Mouse (Mus musculus) hindbrain, embryonic 16.5 days (tissue): ENCODE data around the gene Olfr1028. TPM values are rescaled to one million over a fixed set of nuclear protein-coding genes. Genes with fewer than 3 reads are reported as not detected.

Source experiments
- ATAC-seq: fragments of 200-750 bp; cut with Nextera tagmentation; 2 replicates; pipeline ENCODE4 v1.8.0; 2017; ENCODE audit warnings: moderate TSS enrichment, moderate library complexity
- H3K27ac ChIP-seq: fragments of 300-500 bp; sonication (generic); 2 replicates; pipeline ENCODE4 v1.5.1; 2014; ENCODE audit warnings: low read depth, mild to moderate bottlenecking, control low read depth, low read length, moderate library complexity
- H3K27me3 ChIP-seq: fragments of 300-500 bp; sonication (generic); replicated peaks from 2 replicates; pipeline ENCODE4 v1.6.1; 2014; ENCODE audit warnings: low read length; ENCODE audit not compliant: control insufficient read depth, insufficient read depth
- H3K36me3 ChIP-seq: fragments of 300-500 bp; sonication (generic); 2 replicates; pipeline ENCODE4 v1.6.1; 2014; ENCODE audit warnings: mild to moderate bottlenecking, low read length, moderate library complexity, mixed read lengths; ENCODE audit not compliant: control insufficient read depth, insufficient read depth
- H3K4me1 ChIP-seq: fragments of 300-500 bp; sonication (generic); 2 replicates; pipeline ENCODE4 v1.6.1; 2014; ENCODE audit warnings: low read depth, low read length; ENCODE audit not compliant: control insufficient read depth, insufficient read depth
- H3K4me2 ChIP-seq: fragments of 300-500 bp; sonication (generic); 2 replicates; pipeline ENCODE4 v1.6.1; 2014; ENCODE audit warnings: mild to moderate bottlenecking, low read length, control low read depth, moderate library complexity
- H3K4me3 ChIP-seq: fragments of 300-500 bp; sonication (generic); 2 replicates; pipeline ENCODE4 v1.5.1; 2014; ENCODE audit warnings: mild to moderate bottlenecking, low read length, control low read depth, moderate library complexity
- H3K9ac ChIP-seq: fragments of 300-500 bp; sonication (generic); 2 replicates; pipeline ENCODE4 v1.6.1; 2014; ENCODE audit warnings: low read depth, mild to moderate bottlenecking, control low read depth, low read length, moderate library complexity
- H3K9me3 ChIP-seq: fragments of 300-500 bp; sonication (generic); 2 replicates; pipeline ENCODE4 v1.6.1; 2014; ENCODE audit warnings: mild to moderate bottlenecking, low read length, moderate library complexity; ENCODE audit not compliant: control insufficient read depth
- WGBS: fragments of 180-500 bp; shearing (Covaris S2); extraction: QIAGEN DNeasy Blood & Tissue Kit; methylation state at CpG from one replicate; pipeline ENCODE4 v1.1.7; 2014; 5-methylcytosine and 5-hydroxymethylcytosine counted together
- polyA plus RNA-seq: library from polyadenylated mRNA; unstranded; fragments of >200 nt; fragmentation: Nextera tagmentation; extraction: Ambion mirVana; gene quantifications from 2 replicates; pipeline ENCODE4 v1.2.1, GENCODE M21; 2015

Gene Olfr1028
- not detected in 2 replicates for polyA plus RNA-seq

DNA sequence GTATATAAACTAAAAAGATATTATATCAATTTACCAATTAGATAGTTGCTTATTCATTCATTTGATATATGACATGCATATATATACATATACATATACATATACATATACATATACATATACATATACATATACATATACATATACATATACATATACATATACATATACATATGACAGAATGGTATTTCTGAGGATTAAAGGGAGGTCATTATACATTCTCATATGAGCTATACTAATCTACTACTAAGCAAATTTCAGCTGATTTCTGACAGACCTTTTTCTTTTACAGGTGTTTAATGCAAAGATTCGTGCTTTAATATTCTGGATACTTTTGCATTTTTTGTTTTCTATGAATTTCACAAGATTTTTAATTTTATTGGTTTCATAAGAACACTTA is at the start of gene Olfr1028:
Gene Olfr1028 (plus strand): TSS at position 301 of the 400 bp plus-strand sequence.
- H3K27ac ChIP-seq: no peak within 1 kb of the TSS
- H3K9ac ChIP-seq: no peak within 1 kb of the TSS
- ATAC-seq: no peak
- H3K36me3 ChIP-seq: no peaks in the 10 kb centered on the region
- no peak within 1 kb of the TSS for H3K4me3 ChIP-seq
- H3K9me3 ChIP-seq: no peaks in the 10 kb centered on the region
- WGBS: 78% methylated on average over 1 of the region's 1 CpGs
- no peak within 1 kb of the TSS for H3K4me2 ChIP-seq
- no peaks in the 10 kb centered on the region for H3K4me1 ChIP-seq
- no peaks in the 10 kb centered on the region for H3K27me3 ChIP-seq

DNA sequence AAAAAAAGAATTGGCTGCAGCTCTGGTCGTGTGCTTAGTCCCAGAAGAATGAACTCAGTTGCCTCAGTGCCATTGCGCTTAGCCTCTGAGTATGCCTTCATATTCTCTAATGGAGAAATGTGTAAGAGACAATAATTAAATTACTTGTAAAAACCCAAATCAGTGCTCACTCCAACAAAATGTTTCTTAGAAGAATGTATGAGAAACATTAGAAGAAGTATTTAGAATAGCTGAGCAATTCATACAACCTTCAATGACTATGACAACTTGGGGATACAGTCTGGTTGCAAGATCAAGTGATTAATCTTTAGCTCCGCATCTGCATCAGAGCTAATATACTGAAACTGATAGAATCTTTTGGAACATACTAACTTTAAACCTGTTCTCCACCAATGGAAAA is 45.3 kb upstream of the Olfr1028 start, which contains the start of gene Olfr1024:
Gene Olfr1024 (minus strand): TSS at position 101 of the 400 bp plus-strand sequence.
- WGBS: 93% methylated on average over 3 of the region's 3 CpGs
- H3K4me1 ChIP-seq: no peaks in the 10 kb centered on the region
- H3K9me3 ChIP-seq: no peaks in the 10 kb centered on the region
- H3K27ac ChIP-seq: no peak within 1 kb of the TSS
- ATAC-seq: no peak
- no peak within 1 kb of the TSS for H3K4me3 ChIP-seq
- no peak within 1 kb of the TSS for H3K4me2 ChIP-seq
- H3K27me3 ChIP-seq: no peaks in the 10 kb centered on the region
- H3K9ac ChIP-seq: no peak within 1 kb of the TSS
- H3K36me3 ChIP-seq: no peaks in the 10 kb centered on the region

DNA sequence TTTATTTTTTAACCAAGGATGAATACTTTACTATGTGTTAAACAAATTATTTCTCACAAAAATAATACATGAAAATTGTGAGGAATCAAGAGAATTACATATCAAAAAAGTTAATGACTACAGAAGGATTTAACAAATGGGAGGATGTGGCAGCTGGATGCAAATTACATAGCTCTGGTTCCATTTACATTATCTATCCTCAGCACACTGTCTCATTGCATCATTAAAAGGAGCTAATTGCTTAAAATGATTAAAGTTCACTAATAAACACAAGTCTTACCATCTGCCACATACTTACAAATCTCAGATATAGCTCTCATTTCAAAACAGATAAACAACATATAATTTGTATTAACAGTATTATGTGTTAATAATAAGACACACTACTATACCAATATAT is 37.0 kb upstream of the Olfr1028 start:
- Histone ChIP-seq H3K9ac (no peak overlapping the region), H3K27ac (no peak overlapping the region), H3K4me1 (no peaks in the 10 kb centered on the region), H3K36me3 (no peaks in the 10 kb centered on the region), H3K9me3 (no peaks in the 10 kb centered on the region), H3K27me3 (no peaks in the 10 kb centered on the region), H3K4me3 (no peak overlapping the region), H3K4me2 (no peak overlapping the region)
- no peak for ATAC-seq

DNA sequence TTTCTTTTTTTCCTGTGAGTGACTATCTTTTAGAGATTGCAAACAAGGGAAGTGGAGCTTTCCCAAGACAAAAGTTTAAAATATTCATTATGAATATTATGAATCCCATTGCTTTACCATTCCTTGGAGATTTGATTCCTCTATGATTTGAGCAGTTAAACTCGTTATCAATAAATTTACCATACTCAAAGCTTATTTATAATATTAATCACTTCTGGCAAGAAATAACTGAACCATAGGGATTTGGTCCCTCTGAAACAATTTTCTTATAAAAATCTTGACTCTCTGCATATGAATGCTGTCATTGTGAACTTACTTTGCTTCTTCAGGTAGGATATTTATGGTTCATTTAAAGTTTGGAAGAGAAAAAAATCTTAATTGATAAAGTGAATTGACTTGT is 35.3 kb upstream of the Olfr1028 start, which contains the start of gene Olfr1025-ps1:
Gene Olfr1025-ps1 (plus strand): TSS at position 301 of the 400 bp plus-strand sequence.
- no peaks in the 10 kb centered on the region for H3K9me3 ChIP-seq
- H3K4me3 ChIP-seq: no peak within 1 kb of the TSS
- H3K4me2 ChIP-seq: no peak within 1 kb of the TSS
- WGBS: 55% methylated on average over 1 of the region's 1 CpGs
- no peaks in the 10 kb centered on the region for H3K4me1 ChIP-seq
- no peak for ATAC-seq
- H3K36me3 ChIP-seq: no peaks in the 10 kb centered on the region
- no peak within 1 kb of the TSS for H3K27ac ChIP-seq
- no peak within 1 kb of the TSS for H3K9ac ChIP-seq
- no peaks in the 10 kb centered on the region for H3K27me3 ChIP-seq

DNA sequence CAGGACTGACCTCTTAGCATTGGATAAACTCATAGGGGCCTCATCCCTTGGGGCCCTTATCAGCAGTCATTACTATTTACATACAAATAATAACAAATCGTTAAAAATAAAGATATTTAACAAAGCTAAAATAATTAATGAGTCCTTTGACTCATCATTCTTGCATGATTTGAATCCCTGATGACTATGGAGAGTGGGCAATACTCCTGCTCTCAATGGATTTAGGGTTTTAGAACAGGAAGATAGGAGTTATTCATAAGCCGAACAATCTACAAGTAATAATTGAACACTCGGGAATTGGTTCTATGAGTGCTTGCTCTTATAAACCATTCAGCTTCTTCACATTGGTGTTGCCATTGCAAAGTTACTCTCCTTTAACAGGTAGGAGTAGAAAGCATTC is 29.0 kb upstream of the Olfr1028 start, which contains the start of gene Olfr1026:
Gene Olfr1026 (plus strand): TSS at position 301 of the 400 bp plus-strand sequence.
- Histone ChIP-seq H3K27me3 (no peaks in the 10 kb centered on the region), H3K4me3 (no peak within 1 kb of the TSS), H3K4me2 (no peak within 1 kb of the TSS), H3K9me3 (no peaks in the 10 kb centered on the region), H3K9ac (no peak within 1 kb of the TSS), H3K4me1 (no peaks in the 10 kb centered on the region), H3K36me3 (no peaks in the 10 kb centered on the region), H3K27ac (no peak within 1 kb of the TSS)
- 94% methylated on average over 3 of the region's 3 CpGs for WGBS
- ATAC-seq: no peak

DNA sequence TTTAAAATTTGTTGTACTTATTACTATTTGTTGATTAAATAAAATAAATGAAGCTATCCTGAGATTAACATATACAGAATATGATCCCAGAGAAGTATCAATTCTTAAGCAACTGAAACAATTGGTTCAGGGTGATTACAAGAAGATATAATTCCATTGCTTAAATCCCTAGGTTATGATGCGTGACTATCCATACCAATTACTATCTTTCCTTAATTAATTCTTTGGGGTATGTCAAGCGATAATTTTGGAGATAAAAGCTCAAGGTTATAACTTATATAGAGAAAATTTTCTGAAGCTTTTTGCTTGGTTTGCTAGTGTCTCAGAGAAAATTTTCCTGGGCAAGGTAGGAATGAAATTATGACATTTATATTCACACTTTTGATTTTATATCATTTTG is 23.4 kb downstream of the Olfr1028 start, which contains the start of gene Olfr1029:
Gene Olfr1029 (plus strand): TSS at position 301 of the 400 bp plus-strand sequence.
- no peak within 1 kb of the TSS for H3K4me2 ChIP-seq

DNA sequence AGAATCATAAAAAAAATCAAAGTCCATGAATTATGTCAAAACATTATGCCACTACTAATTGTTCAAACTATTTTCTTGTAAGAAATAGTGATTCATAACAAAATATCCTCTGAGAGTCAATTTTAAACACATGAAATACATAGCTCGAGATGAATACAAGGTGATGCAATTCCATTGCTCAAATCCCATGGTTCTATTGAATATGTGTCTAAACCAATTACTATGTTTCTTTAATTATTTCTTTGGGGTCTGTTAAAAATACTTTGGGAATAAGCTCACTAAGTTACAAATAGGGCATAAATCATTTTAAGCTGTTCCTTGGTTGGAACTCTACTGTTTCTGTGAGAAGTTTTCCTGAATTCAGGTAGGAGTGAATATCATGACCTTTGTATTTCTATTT is 28.7 kb downstream of the Olfr1028 start, which contains the start of gene Olfr1030:
Gene Olfr1030 (plus strand): TSS at position 301 of the 400 bp plus-strand sequence.
- ATAC-seq: no peak
- Histone ChIP-seq H3K9me3 (no peaks in the 10 kb centered on the region), H3K4me3 (no peak within 1 kb of the TSS), H3K4me2 (no peak within 1 kb of the TSS), H3K27ac (no peak within 1 kb of the TSS), H3K36me3 (no peaks in the 10 kb centered on the region), H3K27me3 (no peaks in the 10 kb centered on the region), H3K4me1 (no peaks in the 10 kb centered on the region), H3K9ac (no peak within 1 kb of the TSS)
- WGBS: 76% methylated on average over 1 of the region's 1 CpGs

More for the DNA sequence above, 23.4 kb downstream of the Olfr1028 start, which contains the start of gene Olfr1029:
- 87% methylated on average over 2 of the region's 2 CpGs for whole genome bisulfite sequencing
- no peak for ATAC-seq
- H3K27ac ChIP-seq: no peak within 1 kb of the TSS
- H3K4me1 ChIP-seq: no peaks in the 10 kb centered on the region
- H3K9me3 ChIP-seq: no peaks in the 10 kb centered on the region
- no peak within 1 kb of the TSS for H3K4me3 ChIP-seq
- H3K9ac ChIP-seq: no peak within 1 kb of the TSS
- no peaks in the 10 kb centered on the region for H3K36me3 ChIP-seq
- no peaks in the 10 kb centered on the region for H3K27me3 ChIP-seq

DNA sequence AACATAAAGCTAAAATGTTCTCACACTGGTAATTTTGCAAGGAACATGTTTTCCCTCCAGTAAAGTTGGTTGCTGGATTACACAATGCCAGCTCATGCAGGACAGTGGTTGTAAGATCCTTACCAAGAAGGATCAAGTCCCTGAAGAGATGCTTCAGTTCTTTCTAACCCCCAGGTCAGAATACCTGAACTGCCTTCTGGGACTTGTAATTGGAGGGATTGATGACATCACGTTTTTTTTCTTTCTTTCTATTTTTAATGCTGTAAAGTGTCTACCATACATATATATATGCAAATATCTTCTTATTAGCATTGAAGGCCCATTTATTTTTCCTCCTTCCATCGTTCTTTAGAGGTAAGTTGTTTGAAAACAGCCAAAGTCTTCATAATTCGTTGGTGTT is 39.8 kb downstream of the Olfr1028 start, which contains the start of gene Olfr1031:
Gene Olfr1031 (plus strand): TSS at position 301 of the 400 bp plus-strand sequence.
- Histone ChIP-seq H3K27me3 (no peaks in the 10 kb centered on the region), H3K27ac (no peak within 1 kb of the TSS), H3K4me2 (no peak within 1 kb of the TSS), H3K4me1 (no peaks in the 10 kb centered on the region), H3K36me3 (no peaks in the 10 kb centered on the region), H3K9ac (no peak within 1 kb of the TSS), H3K9me3 (no peaks in the 10 kb centered on the region), H3K4me3 (no peak within 1 kb of the TSS)
- ATAC-seq: no peak
- 64% methylated on average over 3 of the region's 3 CpGs for WGBS
